Mouse (Mus musculus) mouse trophoblast stem cell (cell line): ENCODE data around the gene Rnf149.

Experiments
- in situ Hi-C, 2 experiments: fragments of 300-500 bp; cut with MseI, MboI; formaldehyde crosslinking; loops; 2 replicates in 1 of 2; 3 replicates in 1 of 2; pipeline ENCODE4 v1.15.1; 2025

The Rnf149 gene

DNA sequence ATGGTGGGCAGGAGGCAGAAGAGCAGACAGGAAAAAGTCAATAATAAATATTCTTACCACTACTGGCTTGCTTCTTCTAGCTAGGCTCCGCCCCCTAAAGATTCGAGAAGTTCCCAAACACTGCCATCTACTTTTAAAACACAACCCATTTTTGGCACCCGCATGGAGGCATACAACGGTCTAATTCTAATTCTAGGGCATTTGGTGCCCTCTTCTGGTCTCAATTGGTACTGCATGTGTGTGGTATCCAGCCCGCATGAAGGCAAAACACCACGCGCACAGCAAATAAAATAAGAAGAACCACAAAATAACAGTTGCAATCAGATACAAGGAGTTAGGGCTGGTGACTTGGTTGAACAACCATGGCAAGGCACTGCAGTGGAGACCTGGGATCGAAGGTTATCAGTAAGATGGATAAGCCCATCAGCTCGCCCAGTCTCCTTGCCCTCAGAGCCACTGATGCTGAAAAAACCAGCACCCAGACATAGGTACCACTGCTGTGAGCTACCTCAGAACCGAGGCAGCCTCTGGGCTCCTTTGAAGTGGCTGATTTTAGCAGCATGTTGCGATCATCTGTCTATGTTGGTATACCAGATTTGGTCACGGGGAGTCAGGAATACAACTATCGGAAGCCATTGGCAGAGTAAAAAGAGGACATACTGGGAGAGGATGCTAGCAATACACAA, 46.8 kb downstream of the Rnf149 start:
- in situ Hi-C loops = no loop called here

GRCm38 (mm10) chr1:39528319-39528718, 48.9 kb downstream of the Rnf149 start:
- in situ Hi-C loops = loop anchor here in 1 of 2 experiments (10.0 kb wide), 2 partner anchors 124 to 524 kb away; no protein-coding TSS in a partner anchor

- in situ Hi-C loops = loop anchor here in 1 of 2 experiments (10.0 kb wide), 2 partner anchors 123 to 523 kb away; no protein-coding TSS in a partner anchor
Observed at GRCm38 (mm10) chr1:39527432-39527831, 49.8 kb downstream of the Rnf149 start.

DNA sequence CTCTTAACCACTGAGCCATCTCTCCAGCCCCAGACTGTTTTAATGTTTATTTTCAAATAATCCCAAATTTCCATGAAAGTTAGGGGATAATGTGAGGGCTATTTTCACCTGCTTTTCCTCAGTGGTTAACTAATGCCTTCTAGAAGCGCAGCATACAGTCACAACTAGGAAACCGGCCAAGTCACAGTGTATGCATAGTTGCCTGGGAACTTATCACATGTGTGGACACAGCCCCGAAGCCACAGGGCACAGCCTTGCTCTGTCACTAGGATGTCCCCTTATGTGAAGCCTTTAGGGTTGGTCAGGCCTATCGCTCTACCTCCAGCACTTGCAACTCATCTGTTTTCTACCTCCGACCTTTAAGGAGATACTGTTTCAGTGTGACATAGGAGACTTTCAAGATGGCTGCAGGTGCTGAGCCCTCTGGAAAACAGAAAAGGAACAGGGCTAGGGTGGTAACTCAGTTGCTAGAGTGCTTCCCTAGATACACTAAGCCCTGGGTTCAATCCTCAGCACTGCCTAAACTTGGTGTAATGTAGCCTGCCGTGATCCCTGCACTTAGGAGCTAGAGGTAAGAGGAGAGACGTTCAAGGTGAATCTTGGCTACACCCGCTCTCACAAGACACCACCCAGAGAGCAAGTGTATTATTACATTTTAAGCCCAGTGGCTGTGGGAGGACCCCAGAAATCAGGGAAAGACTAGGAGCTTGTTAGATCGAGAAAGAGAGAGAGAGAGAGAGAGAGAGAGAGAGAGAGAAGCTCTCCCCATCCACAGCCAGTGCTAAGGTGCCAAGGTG, 50.6 kb downstream of the Rnf149 start:
- in situ Hi-C loops = loop anchor here in 1 of 2 experiments (10.0 kb wide), 2 partner anchors 122 to 522 kb away; no protein-coding TSS in a partner anchor

GRCm38 (mm10) chr1:39525763-39526162, 51.4 kb downstream of the Rnf149 start:
- in situ Hi-C loops = loop anchor here in 1 of 2 experiments (10.0 kb wide), 2 partner anchors 121 to 521 kb away; no protein-coding TSS in a partner anchor

DNA sequence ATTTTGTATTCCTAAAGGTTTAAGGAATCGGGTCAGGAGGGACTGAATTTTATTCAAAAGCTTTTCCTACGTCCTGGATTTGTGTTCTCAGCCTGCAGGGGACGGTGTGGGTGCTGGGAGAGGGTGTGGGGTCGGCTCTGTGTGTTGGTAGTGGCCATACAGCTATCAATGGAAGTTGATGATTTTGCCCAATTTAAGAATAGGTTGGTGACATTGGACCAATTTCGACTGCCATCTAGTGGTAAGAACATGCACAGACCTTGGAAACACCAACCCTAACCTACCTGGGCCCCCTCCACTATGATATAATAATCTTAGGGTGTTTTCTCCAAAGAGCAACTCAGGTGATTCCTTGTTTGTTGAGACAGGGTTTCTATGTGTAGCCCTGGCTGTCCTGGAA, 54.7 kb downstream of the Rnf149 start:
- in situ Hi-C loops = loop anchor here in 1 of 2 experiments (10.0 kb wide), 2 partner anchors 118 to 518 kb away; no protein-coding TSS in a partner anchor

- in situ Hi-C loops = loop anchor here in 1 of 2 experiments (10.0 kb wide), 2 partner anchors 117 to 517 kb away; no protein-coding TSS in a partner anchor
Observed at GRCm38 (mm10) chr1:39521326-39521725, 55.9 kb downstream of the Rnf149 start.

DNA sequence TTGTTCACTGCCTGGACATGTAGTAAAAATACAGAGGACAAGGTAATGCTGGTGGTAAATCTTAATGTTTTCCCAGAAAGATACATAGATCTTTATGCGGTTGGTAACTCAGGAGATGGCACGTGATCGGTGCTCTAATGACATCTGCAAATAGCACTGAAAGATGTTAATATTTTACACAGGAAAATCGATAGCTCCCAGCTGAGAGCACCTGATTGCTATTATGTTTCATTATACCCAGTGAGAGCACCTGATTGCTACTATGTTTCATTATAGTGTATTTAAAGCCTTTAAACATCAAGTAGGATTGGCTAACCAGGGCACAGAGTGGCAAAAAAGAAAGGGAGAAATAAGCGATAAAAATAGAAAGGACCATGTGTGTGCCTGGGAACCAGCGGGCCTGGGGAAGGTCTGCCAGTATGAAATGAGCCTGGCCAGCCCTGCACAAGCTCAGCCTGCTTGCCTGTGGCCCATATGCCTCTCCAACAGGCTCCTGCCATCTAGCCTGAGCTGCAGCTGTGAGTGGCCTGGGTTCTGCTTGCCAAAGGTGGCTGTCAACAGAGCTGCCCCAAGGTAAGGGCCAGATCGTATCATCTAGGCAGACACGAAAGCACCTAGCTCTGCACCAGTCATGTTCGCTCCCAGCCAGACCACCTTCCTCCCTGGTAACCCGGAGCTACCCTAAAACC, 61.8 kb downstream of the Rnf149 start:
- in situ Hi-C loops = no loop called here

- in situ Hi-C loops = no loop called here
Observed at GRCm38 (mm10) chr1:39512183-39512582, 65.0 kb downstream of the Rnf149 start.

GRCm38 (mm10) chr1:39511775-39512174, 65.4 kb downstream of the Rnf149 start:
- in situ Hi-C loops = no loop called here

- in situ Hi-C loops = loop anchor here in 1 of 2 experiments (10.0 kb wide), 1 partner anchor 111 kb away; no protein-coding TSS in a partner anchor
Observed at GRCm38 (mm10) chr1:39505600-39505999, 71.6 kb downstream of the Rnf149 start.

- in situ Hi-C loops = loop anchor here (5.0 to 10.0 kb wide), 2 partner anchors 109 to 112 kb away; no protein-coding TSS in a partner anchor
Observed at GRCm38 (mm10) chr1:39504261-39504660, 72.9 kb downstream of the Rnf149 start.

DNA sequence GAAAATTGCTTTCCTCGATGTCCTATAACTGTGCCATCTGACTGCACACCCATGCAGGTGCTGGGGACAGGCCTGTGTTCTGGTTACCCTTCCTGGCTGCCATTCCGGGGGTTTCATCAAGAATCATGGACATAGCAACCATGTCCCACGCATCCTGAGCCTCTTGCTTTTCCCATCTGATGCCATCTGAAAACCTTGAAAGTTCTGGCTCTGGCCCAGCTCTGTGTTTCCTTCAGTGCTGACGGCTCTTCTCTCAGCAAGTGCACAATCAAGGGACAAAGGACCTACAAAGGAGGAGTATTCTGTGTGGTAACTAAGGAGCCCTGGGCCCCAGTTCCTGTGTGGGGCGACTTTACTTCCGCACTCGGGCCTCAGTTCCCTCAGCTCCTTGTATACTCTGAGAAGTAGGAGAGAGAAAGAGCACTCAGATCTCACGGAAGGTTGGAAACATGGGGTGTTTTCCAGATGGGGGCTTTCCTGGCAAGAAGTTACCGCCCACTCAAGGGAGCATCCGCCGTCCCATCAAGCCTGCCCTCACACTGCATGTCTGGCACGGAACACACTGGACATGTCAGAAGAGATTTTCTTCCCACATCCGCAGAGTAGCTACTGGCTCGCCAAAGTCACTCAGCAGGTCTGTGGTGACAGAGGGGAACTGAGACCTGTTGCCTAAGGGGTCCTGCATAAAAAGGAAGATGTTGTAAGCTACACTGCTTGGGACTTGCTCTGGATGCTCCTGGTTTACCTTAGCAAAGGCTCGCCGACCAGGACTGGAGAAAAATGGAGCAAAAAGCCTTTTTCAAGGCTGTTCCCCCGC, 74.2 kb downstream of the Rnf149 start:
- in situ Hi-C loops = loop anchor here (5.0 to 10.0 kb wide), 2 partner anchors 108 to 111 kb away; no protein-coding TSS in a partner anchor
